Mouse (Mus musculus): ENCODE measurements around the gene Scaf4.

- TF ChIP-seq POLR2A (IDR thresholded peaks at IDR 0.05; ENCODE audit: extremely low read depth, insufficient read depth, low read length) (no peak), CTCF (IDR thresholded peaks at IDR 0.05; ENCODE audit: extremely low read depth, insufficient read depth, low read length) (no peak)
Measured at GRCm38 (mm10) chr16:90178404-90178803, 105.9 kb downstream of the Scaf4 start.

Data from cortical plate, adult 2 months (tissue).